Mouse (Mus musculus): ENCODE measurements at regions not wholly inside any gene's neighbourhood (a gene's known extent, or its start where the extent isn't known, plus 50 kb on each side); places are given as distances from the start of the nearest gene placed in this dataset.

DNA sequence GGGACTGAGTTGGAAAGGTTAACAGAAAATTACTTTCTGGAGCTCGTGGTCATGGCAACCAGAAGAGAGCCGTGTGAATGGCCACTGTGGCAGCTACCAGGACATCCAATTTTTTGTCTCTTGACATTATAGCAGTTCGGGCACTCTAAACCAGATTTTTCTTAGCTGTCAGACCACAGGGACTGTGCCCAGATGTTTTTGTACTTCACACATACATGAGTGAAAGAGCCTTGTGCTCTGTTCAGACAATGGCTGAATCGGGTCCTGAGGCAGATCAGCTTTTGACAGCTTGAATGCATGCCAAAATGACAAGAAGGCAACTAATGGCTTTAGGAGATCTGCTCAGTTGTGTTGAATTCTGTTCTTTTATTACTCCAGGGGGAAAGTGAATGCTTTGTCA lies 505.2 kb upstream of the Pdzrn3 start:
- Histone ChIP-seq H3K36me3 (ENCODE audit: control insufficient read depth, insufficient read depth, low read length, poor library complexity, severe bottlenecking) (no peaks in the 10 kb centered on the region), H3K9me3 (ENCODE audit: control insufficient read depth, insufficient read depth, low read depth, low read length) (0 out of 2 replicates have a peak, but pooled peaks cover 1% of the 10 kb centered on the region), H3K4me1 (ENCODE audit: control insufficient read depth in 2 of 2, insufficient read depth in 2 of 2, low read length in 2 of 2, poor library complexity in 1 of 2) (peaks cover 0 to 3% of the 10 kb centered on the region in 2 experiments; a peak in 2 of 4 replicates), H3K9ac (ENCODE audit: insufficient read depth, low read depth, low read length, poor library complexity, severe bottlenecking) (no peak overlapping the region), H3K27ac (ENCODE audit: insufficient read depth, low read depth, low read length, poor library complexity, severe bottlenecking) (no peak overlapping the region), H3K4me3 (ENCODE audit: insufficient read depth in 1 of 2, low read depth in 1 of 2, low read length in 2 of 2, poor library complexity in 1 of 2, severe bottlenecking in 1 of 2) (no peak overlapping the region)
- TF ChIP-seq HCFC1 (IDR thresholded peaks at IDR 0.05; ENCODE audit: borderline replicate concordance, insufficient read depth, low read length) (no peak), ZNF384 (IDR thresholded peaks at IDR 0.05; ENCODE audit: low read depth, low read length) (no peak), CHD2 (IDR thresholded peaks at IDR 0.05; ENCODE audit: low read depth, low read length) (no peak), MAFK (IDR thresholded peaks at IDR 0.05; ENCODE audit: insufficient read depth, low read depth, low read length) (no peak), ZC3H11A (IDR thresholded peaks at IDR 0.05; ENCODE audit: borderline replicate concordance, low read depth, low read length) (no peak)
- in situ Hi-C loops (cut with MboI; ENCODE audit: low sequenced_read_pairs in 2 of 2, unreplicated experiment in 2 of 2) = no loop called here
- DNase-seq (ENCODE audit: low read depth, low spot score) = no peak

DNA sequence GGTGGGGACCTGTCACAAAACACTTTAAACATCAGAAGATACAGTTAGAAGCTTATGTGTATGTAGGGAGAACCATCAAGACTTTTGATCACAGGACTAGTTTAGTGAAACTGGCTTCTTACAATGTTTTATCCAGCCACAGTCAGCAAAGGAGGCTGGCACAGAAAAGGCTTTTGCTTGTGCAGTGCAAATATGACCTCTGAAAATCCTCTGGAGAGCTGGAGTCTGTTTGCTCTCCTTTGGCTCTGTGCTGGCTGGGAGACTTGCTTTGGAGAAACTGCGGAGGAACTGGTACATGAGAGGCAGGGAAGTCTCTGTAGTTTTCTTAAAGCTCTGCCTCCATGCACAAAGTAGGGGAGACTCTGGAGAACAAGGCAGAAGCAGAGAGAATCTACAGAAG lies 497.2 kb upstream of the Pdzrn3 start:
- in situ Hi-C loops (cut with MboI; ENCODE audit: low sequenced_read_pairs in 2 of 2, unreplicated experiment in 2 of 2) = no loop called here

DNA sequence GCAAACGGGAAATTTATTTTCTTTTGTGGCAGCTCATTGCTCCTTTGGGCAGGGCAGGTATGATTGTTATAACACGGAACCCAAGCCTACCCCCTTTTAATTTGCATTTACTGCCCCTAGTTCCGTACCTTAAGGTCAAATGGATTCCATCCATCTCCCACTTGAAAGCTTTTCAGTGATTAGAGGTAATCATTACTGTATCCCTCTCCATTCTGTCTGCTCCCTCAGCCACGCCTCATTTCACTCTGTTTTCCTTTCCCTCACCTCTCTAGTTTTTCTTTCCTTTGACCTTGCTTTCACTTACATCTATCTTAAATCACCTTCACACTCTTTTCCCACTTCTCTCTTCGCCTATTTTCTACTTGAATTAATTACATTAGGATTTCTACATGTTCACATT lies 481.2 kb upstream of the Pdzrn3 start:
- Histone ChIP-seq H3K27ac (ENCODE audit: insufficient read depth, low read depth, low read length, poor library complexity, severe bottlenecking) (no peak overlapping the region), H3K4me1 (ENCODE audit: control insufficient read depth in 2 of 2, insufficient read depth in 2 of 2, low read length in 2 of 2, poor library complexity in 1 of 2) (no peaks in the 10 kb centered on the region), H3K36me3 (ENCODE audit: control insufficient read depth, insufficient read depth, low read length, poor library complexity, severe bottlenecking) (no peaks in the 10 kb centered on the region), H3K9ac (ENCODE audit: insufficient read depth, low read depth, low read length, poor library complexity, severe bottlenecking) (no peak overlapping the region), H3K9me3 (ENCODE audit: control insufficient read depth, insufficient read depth, low read depth, low read length) (no peaks in the 10 kb centered on the region), H3K4me3 (ENCODE audit: insufficient read depth in 1 of 2, low read depth in 1 of 2, low read length in 2 of 2, poor library complexity in 1 of 2, severe bottlenecking in 1 of 2) (no peak overlapping the region)
- DNase-seq (ENCODE audit: low read depth, low spot score) = no peak
- TF ChIP-seq ZC3H11A (IDR thresholded peaks at IDR 0.05; ENCODE audit: borderline replicate concordance, low read depth, low read length) (no peak), HCFC1 (IDR thresholded peaks at IDR 0.05; ENCODE audit: borderline replicate concordance, insufficient read depth, low read length) (no peak), ZNF384 (IDR thresholded peaks at IDR 0.05; ENCODE audit: low read depth, low read length) (no peak), MAFK (IDR thresholded peaks at IDR 0.05; ENCODE audit: insufficient read depth, low read depth, low read length) (no peak), CHD2 (IDR thresholded peaks at IDR 0.05; ENCODE audit: low read depth, low read length) (no peak)
- in situ Hi-C loops (cut with MboI; ENCODE audit: low sequenced_read_pairs in 2 of 2, unreplicated experiment in 2 of 2) = no loop called here

More for the DNA sequence above, 497.2 kb upstream of the Pdzrn3 start:
- no peaks in the 10 kb centered on the region for H3K4me1 ChIP-seq (ENCODE audit: control insufficient read depth in 2 of 2, insufficient read depth in 2 of 2, low read length in 2 of 2, poor library complexity in 1 of 2)
- H3K36me3 ChIP-seq (ENCODE audit: control insufficient read depth, insufficient read depth, low read length, poor library complexity, severe bottlenecking) = no peaks in the 10 kb centered on the region
- DNase-seq (ENCODE audit: low read depth, low spot score) = no peak
- H3K4me3 ChIP-seq (ENCODE audit: insufficient read depth in 1 of 2, low read depth in 1 of 2, low read length in 2 of 2, poor library complexity in 1 of 2, severe bottlenecking in 1 of 2) = no peak overlapping the region
- H3K9me3 ChIP-seq (ENCODE audit: control insufficient read depth, insufficient read depth, low read depth, low read length) = no peaks in the 10 kb centered on the region
- TF ChIP-seq ZC3H11A (IDR thresholded peaks at IDR 0.05; ENCODE audit: borderline replicate concordance, low read depth, low read length) = no peak
- no peak for TF ChIP-seq HCFC1 (IDR thresholded peaks at IDR 0.05; ENCODE audit: borderline replicate concordance, insufficient read depth, low read length)
- TF ChIP-seq ZNF384 (IDR thresholded peaks at IDR 0.05; ENCODE audit: low read depth, low read length) = no peak
- H3K27ac ChIP-seq (ENCODE audit: insufficient read depth, low read depth, low read length, poor library complexity, severe bottlenecking) = no peak overlapping the region
- H3K9ac ChIP-seq (ENCODE audit: insufficient read depth, low read depth, low read length, poor library complexity, severe bottlenecking) = no peak overlapping the region

DNA sequence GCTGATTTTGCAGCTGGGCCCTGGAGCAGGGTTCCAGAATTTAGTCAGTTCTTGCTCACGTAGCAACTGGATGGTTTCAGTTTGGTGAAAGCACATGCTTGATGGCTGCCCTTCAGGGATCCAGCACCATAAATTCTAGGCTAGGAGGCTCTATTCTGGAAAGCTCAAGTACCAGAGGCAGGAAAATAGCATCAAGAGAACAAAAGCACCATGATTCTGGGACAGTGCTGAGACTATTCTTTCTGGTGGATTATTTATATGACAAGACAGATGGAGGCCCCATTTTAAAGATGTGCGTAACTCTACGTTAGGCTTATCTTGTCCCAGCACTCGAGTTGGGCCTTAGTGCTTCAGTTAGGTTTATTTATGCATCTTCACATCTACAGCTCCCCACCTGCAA lies 463.0 kb upstream of the Pdzrn3 start:
- in situ Hi-C loops (cut with MboI; ENCODE audit: low sequenced_read_pairs in 2 of 2, unreplicated experiment in 2 of 2) = no loop called here
- Histone ChIP-seq H3K4me3 (ENCODE audit: insufficient read depth in 1 of 2, low read depth in 1 of 2, low read length in 2 of 2, poor library complexity in 1 of 2, severe bottlenecking in 1 of 2) (no peak overlapping the region), H3K27ac (ENCODE audit: insufficient read depth, low read depth, low read length, poor library complexity, severe bottlenecking) (no peak overlapping the region), H3K9ac (ENCODE audit: insufficient read depth, low read depth, low read length, poor library complexity, severe bottlenecking) (no peak overlapping the region), H3K9me3 (ENCODE audit: control insufficient read depth, insufficient read depth, low read depth, low read length) (no peaks in the 10 kb centered on the region), H3K4me1 (ENCODE audit: control insufficient read depth in 2 of 2, insufficient read depth in 2 of 2, low read length in 2 of 2, poor library complexity in 1 of 2) (no peaks in the 10 kb centered on the region), H3K36me3 (ENCODE audit: control insufficient read depth, insufficient read depth, low read length, poor library complexity, severe bottlenecking) (no peaks in the 10 kb centered on the region)
- DNase-seq (ENCODE audit: low read depth, low spot score) = no peak
- no peak for TF ChIP-seq HCFC1 (IDR thresholded peaks at IDR 0.05; ENCODE audit: borderline replicate concordance, insufficient read depth, low read length)
- TF ChIP-seq MAFK (IDR thresholded peaks at IDR 0.05; ENCODE audit: insufficient read depth, low read depth, low read length) = no peak
- no peak for TF ChIP-seq ZC3H11A (IDR thresholded peaks at IDR 0.05; ENCODE audit: borderline replicate concordance, low read depth, low read length)
- no peak for TF ChIP-seq ZNF384 (IDR thresholded peaks at IDR 0.05; ENCODE audit: low read depth, low read length)
- no peak for TF ChIP-seq CHD2 (IDR thresholded peaks at IDR 0.05; ENCODE audit: low read depth, low read length)

DNA sequence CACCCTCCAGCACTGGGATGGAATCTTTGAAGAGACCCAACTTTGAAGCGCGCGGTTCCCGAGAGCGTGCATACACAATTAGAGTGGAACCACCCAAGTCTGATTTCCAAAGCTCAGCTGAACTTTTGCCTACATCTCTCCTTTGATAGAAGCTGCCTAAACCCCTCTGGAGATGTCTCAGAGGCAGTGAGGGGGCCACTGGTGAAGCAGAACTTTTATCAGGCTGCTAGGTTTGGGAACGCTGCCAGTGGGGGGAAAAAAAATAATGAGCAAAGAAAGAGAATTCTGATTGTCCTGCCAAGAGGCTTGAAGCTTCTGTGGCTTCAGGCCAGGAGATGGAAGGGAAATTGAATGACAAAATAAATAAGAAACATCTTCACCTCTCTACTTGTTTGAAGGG lies 459.9 kb upstream of the Pdzrn3 start:
- no peaks in the 10 kb centered on the region for H3K9me3 ChIP-seq (ENCODE audit: control insufficient read depth, insufficient read depth, low read depth, low read length)
- in situ Hi-C loops (cut with MboI; ENCODE audit: low sequenced_read_pairs in 2 of 2, unreplicated experiment in 2 of 2) = no loop called here
- H3K9ac ChIP-seq (ENCODE audit: insufficient read depth, low read depth, low read length, poor library complexity, severe bottlenecking) = no peak overlapping the region
- no peak for DNase-seq (ENCODE audit: low read depth, low spot score)
- TF ChIP-seq MAFK (IDR thresholded peaks at IDR 0.05; ENCODE audit: insufficient read depth, low read depth, low read length) (no peak), HCFC1 (IDR thresholded peaks at IDR 0.05; ENCODE audit: borderline replicate concordance, insufficient read depth, low read length) (no peak), CHD2 (IDR thresholded peaks at IDR 0.05; ENCODE audit: low read depth, low read length) (no peak), ZNF384 (IDR thresholded peaks at IDR 0.05; ENCODE audit: low read depth, low read length) (no peak), ZC3H11A (IDR thresholded peaks at IDR 0.05; ENCODE audit: borderline replicate concordance, low read depth, low read length) (no peak)
- H3K36me3 ChIP-seq (ENCODE audit: control insufficient read depth, insufficient read depth, low read length, poor library complexity, severe bottlenecking) = no peaks in the 10 kb centered on the region
- no peak overlapping the region for H3K27ac ChIP-seq (ENCODE audit: insufficient read depth, low read depth, low read length, poor library complexity, severe bottlenecking)
- no peak overlapping the region for H3K4me3 ChIP-seq (ENCODE audit: insufficient read depth in 1 of 2, low read depth in 1 of 2, low read length in 2 of 2, poor library complexity in 1 of 2, severe bottlenecking in 1 of 2)
- H3K4me1 ChIP-seq (ENCODE audit: control insufficient read depth in 2 of 2, insufficient read depth in 2 of 2, low read length in 2 of 2, poor library complexity in 1 of 2) = no peaks in the 10 kb centered on the region

All from ES-E14 (cell line).